Mouse (Mus musculus) Patski (cell line): ENCODE measurements around the gene Dmd. TPM values are rescaled to one million over a fixed set of nuclear protein-coding genes. Genes with fewer than 3 reads are reported as not detected.

Experiments used
- ATAC-seq: fragments of 100-300 bp; one replicate; pipeline ENCODE4 v1.8.0; 2021
- CTCF ChIA-PET: fragments of 350-600 bp; sonication (Branson Sonifier 250); formaldehyde crosslinking; loops from one replicate; lab custom pipeline; 2022; ENCODE audit warnings: inconsistent platforms; lab: Charles Lee
- POLR2A ChIA-PET: fragments of 350-600 bp; sonication (Branson Sonifier 250); formaldehyde crosslinking; loops from one replicate; lab custom pipeline; 2022; ENCODE audit warnings: antibody characterized with exemption, inconsistent platforms; lab: Charles Lee
- DNase-seq: peaks from one replicate; pipeline ENCODE4 v3.0.0-alpha.2; 2011; ENCODE audit warnings: low read depth, low spot score
- H3K27me3 ChIP-seq: fragments of 371-371 bp; one replicate; pipeline ENCODE4 v1.5.1; 2021
- CTCF ChIP-seq: fragments of 100-300 bp; IDR thresholded peaks from one replicate; pipeline ENCODE4 v1.5.1; 2021
- in situ Hi-C: fragments of 300-500 bp; cut with MboI; formaldehyde crosslinking; loops from 3 replicates; pipeline ENCODE4 v1.11.1; 2018; ENCODE audit warnings: low pct_unique_long_range_greater_than_20kb, mixed read lengths
- polyA plus RNA-seq: library from polyadenylated mRNA; unstranded; gene quantifications from one replicate; pipeline ENCODE4 v1.2.3, GENCODE M21; 2021

Dmd gene
- polyA plus RNA-seq, 1 experiment from 2014 or later = not detected

- TF ChIP-seq CTCF = no peak
- in situ Hi-C loops = no loop called here
- no peak for DNase-seq
- ATAC-seq = no peak
- CTCF ChIA-PET = no interaction called here
- peaks cover 20% of the 10 kb centered on the region for H3K27me3 ChIP-seq
- POLR2A ChIA-PET = no interaction called here
Measured at GRCm38 (mm10) chrX:85112418-85112817, 2163.7 kb downstream of the Dmd start.

GRCm38 (mm10) chrX:85132706-85133105 is 2184.0 kb downstream of the Dmd start:
- CTCF ChIA-PET = no interaction called here
- in situ Hi-C loops = no loop called here
- ATAC-seq (no peak), DNase-seq (no peak)
- POLR2A ChIA-PET = no interaction called here
- TF ChIP-seq CTCF = no peak
- no peaks in the 10 kb centered on the region for H3K27me3 ChIP-seq

GRCm38 (mm10) chrX:85137293-85137692 is 2188.6 kb downstream of the Dmd start:
- TF ChIP-seq CTCF = peak; percentile 24
- ChIA-PET POLR2A (no interaction called here), CTCF (no interaction called here)
- peaks cover 30% of the 10 kb centered on the region for H3K27me3 ChIP-seq
- in situ Hi-C loops = no loop called here
- ATAC-seq (no peak), DNase-seq (no peak)

- ChIA-PET CTCF (no interaction called here), POLR2A (no interaction called here)
- DNase-seq = no peak
Measured at GRCm38 (mm10) chrX:85171264-85171663, 2222.6 kb downstream of the Dmd start.

GRCm38 (mm10) chrX:85187565-85187964 is 2238.9 kb downstream of the Dmd start:
- ChIA-PET CTCF (no interaction called here), POLR2A (no interaction called here)
- no peak for TF ChIP-seq CTCF
- no peak for DNase-seq
- ATAC-seq = no peak
- in situ Hi-C loops = no loop called here
- peaks cover 57% of the 10 kb centered on the region for H3K27me3 ChIP-seq

More at GRCm38 (mm10) chrX:85171264-85171663, 2222.6 kb downstream of the Dmd start:
- no peak for ATAC-seq
- in situ Hi-C loops = no loop called here
- H3K27me3 ChIP-seq = peaks cover 40% of the 10 kb centered on the region
- no peak for TF ChIP-seq CTCF

GRCm38 (mm10) chrX:85193856-85194255 is 2245.2 kb downstream of the Dmd start:
- no peak for TF ChIP-seq CTCF
- POLR2A ChIA-PET = no interaction called here
- H3K27me3 ChIP-seq = peaks cover 75% of the 10 kb centered on the region
- CTCF ChIA-PET = no interaction called here
- in situ Hi-C loops = no loop called here
- DNase-seq = no peak
- ATAC-seq = no peak

- TF ChIP-seq CTCF = no peak
- POLR2A ChIA-PET = no interaction called here
- ATAC-seq (no peak), DNase-seq (no peak)
- peaks cover 70% of the 10 kb centered on the region for H3K27me3 ChIP-seq
- in situ Hi-C loops = no loop called here
- CTCF ChIA-PET = no interaction called here
Measured at GRCm38 (mm10) chrX:85197688-85198087, 2249.0 kb downstream of the Dmd start.

- ChIA-PET CTCF (no interaction called here), POLR2A (no interaction called here)
- DNase-seq (no peak), ATAC-seq (no peak)
- in situ Hi-C loops = no loop called here
- H3K27me3 ChIP-seq = peaks cover 64% of the 10 kb centered on the region
- TF ChIP-seq CTCF = no peak
Measured at GRCm38 (mm10) chrX:85199398-85199797, 2250.7 kb downstream of the Dmd start.

- H3K27me3 ChIP-seq = peaks cover 37% of the 10 kb centered on the region
- DNase-seq (no peak), ATAC-seq (no peak)
- POLR2A ChIA-PET = no interaction called here
- CTCF ChIA-PET = no interaction called here
- no peak for TF ChIP-seq CTCF
- in situ Hi-C loops = no loop called here
Measured at GRCm38 (mm10) chrX:85207001-85207400, 2258.3 kb downstream of the Dmd start.

GRCm38 (mm10) chrX:85226883-85227282 is 2278.2 kb downstream of the Dmd start:
- in situ Hi-C loops = no loop called here
- ChIA-PET CTCF (no interaction called here), POLR2A (no interaction called here)
- H3K27me3 ChIP-seq = peaks cover 17% of the 10 kb centered on the region
- ATAC-seq (no peak), DNase-seq (no peak)
- TF ChIP-seq CTCF = no peak

GRCm38 (mm10) chrX:85249379-85249778 is 2300.7 kb downstream of the Dmd start, which contains the start of gene Fthl17a:
Fthl17a (plus strand) TSS chrX:85249679.
- ATAC-seq (no peak), DNase-seq (no peak)
- no peak for TF ChIP-seq CTCF
- peaks cover 17% of the 10 kb centered on the region for H3K27me3 ChIP-seq
- POLR2A ChIA-PET = no interaction called here
- in situ Hi-C loops = no loop called here
- CTCF ChIA-PET = no interaction called here
